Mouse (Mus musculus) midbrain, embryonic 12.5 days (tissue): ENCODE measurements around the gene 9430015G10Rik. TPM values are rescaled to one million over a fixed set of nuclear protein-coding genes. Genes with fewer than 3 reads are reported as not detected.

Source experiments
- ATAC-seq: fragments of 200-750 bp; cut with Nextera tagmentation; 2 replicates; pipeline ENCODE4 v1.8.0; 2017; ENCODE audit warnings: low read depth, moderate TSS enrichment, moderate library complexity; ENCODE audit not compliant: low FRiP score
- H3K27ac ChIP-seq: fragments of 300-500 bp; sonication (generic); replicated peaks from 2 replicates; pipeline ENCODE4 v1.5.1; 2016; ENCODE audit warnings: mild to moderate bottlenecking
- H3K27me3 ChIP-seq: fragments of 300-500 bp; sonication (generic); 2 replicates; pipeline ENCODE4 v1.6.1; 2016; ENCODE audit warnings: mild to moderate bottlenecking
- H3K36me3 ChIP-seq: fragments of 300-500 bp; sonication (generic); 2 replicates; pipeline ENCODE4 v1.6.1; 2016
- H3K4me1 ChIP-seq: fragments of 300-500 bp; sonication (generic); 2 replicates; pipeline ENCODE4 v1.6.1; 2016
- H3K4me2 ChIP-seq: fragments of 300-500 bp; sonication (generic); replicated peaks from 2 replicates; pipeline ENCODE4 v1.6.1; 2016; ENCODE audit warnings: mild to moderate bottlenecking, moderate library complexity
- H3K4me3 ChIP-seq: fragments of 300-500 bp; sonication (generic); 2 replicates; pipeline ENCODE4 v1.5.1; 2016; ENCODE audit warnings: mild to moderate bottlenecking
- H3K9ac ChIP-seq: fragments of 300-500 bp; sonication (generic); replicated peaks from 2 replicates; pipeline ENCODE4 v1.6.1; 2016; ENCODE audit warnings: mild to moderate bottlenecking, moderate library complexity
- H3K9me3 ChIP-seq: fragments of 300-500 bp; sonication (generic); 2 replicates; pipeline ENCODE4 v1.6.1; 2016; ENCODE audit warnings: mild to moderate bottlenecking
- WGBS: fragments of 180-500 bp; shearing (Covaris S2); methylation state at CpG from one replicate; pipeline ENCODE4 v1.1.7; 2016; 5-methylcytosine and 5-hydroxymethylcytosine counted together
- polyA plus RNA-seq: library from polyadenylated mRNA; unstranded; fragments of >200 nt; fragmentation: Nextera tagmentation; extraction: Ambion mirVana; gene quantifications from 2 replicates; pipeline ENCODE4 v1.2.1, GENCODE M21; 2016

Gene 9430015G10Rik
- polyA plus RNA-seq, 1 experiment from 2014 or later = 60.0 TPM

- no peaks in the 10 kb centered on the region for H3K36me3 ChIP-seq
- no peak overlapping the region for H3K9ac ChIP-seq
- H3K4me2 ChIP-seq = no peak overlapping the region
- no peaks in the 10 kb centered on the region for H3K9me3 ChIP-seq
- H3K27ac ChIP-seq = no peak overlapping the region
- WGBS = 90% methylated on average over 5 of the region's 5 CpGs
- no peaks in the 10 kb centered on the region for H3K4me1 ChIP-seq
- no peak for ATAC-seq
- no peak overlapping the region for H3K4me3 ChIP-seq
- no peaks in the 10 kb centered on the region for H3K27me3 ChIP-seq
Observed at GRCm38 (mm10) chr4:156100501-156100900, 9.3 kb upstream of the 9430015G10Rik start.

- no peak for ATAC-seq
- Histone ChIP-seq H3K27me3 (no peaks in the 10 kb centered on the region), H3K4me2 (no peak overlapping the region), H3K27ac (no peak overlapping the region), H3K9me3 (no peaks in the 10 kb centered on the region), H3K9ac (no peak overlapping the region), H3K4me3 (no peak overlapping the region), H3K36me3 (no peaks in the 10 kb centered on the region), H3K4me1 (no peaks in the 10 kb centered on the region)
- 49% methylated on average over 3 of the region's 3 CpGs for WGBS
Observed at GRCm38 (mm10) chr4:156101481-156101903, 8.3 kb upstream of the 9430015G10Rik start.

- Histone ChIP-seq H3K4me1 (no peaks in the 10 kb centered on the region), H3K9ac (no peak overlapping the region), H3K9me3 (no peaks in the 10 kb centered on the region), H3K27ac (no peak overlapping the region), H3K4me2 (no peak overlapping the region), H3K36me3 (no peaks in the 10 kb centered on the region), H3K27me3 (no peaks in the 10 kb centered on the region), H3K4me3 (no peak overlapping the region)
- no peak for ATAC-seq
- WGBS = 86% methylated on average over 4 of the region's 4 CpGs
Observed at GRCm38 (mm10) chr4:156103342-156103741, 6.4 kb upstream of the 9430015G10Rik start.

GRCm38 (mm10) chr4:156108606-156109546 lies 906 bp upstream of the 9430015G10Rik start:
- 33% methylated on average over 13 of the region's 13 CpGs for WGBS
- Histone ChIP-seq H3K27me3 (no peaks in the 10 kb centered on the region), H3K4me2 (peak overlapping the region; percentile 53), H3K4me1 (peaks cover 10% of the 10 kb centered on the region), H3K4me3 (peak overlapping the region; percentile 85), H3K9me3 (no peaks in the 10 kb centered on the region), H3K27ac (peak overlapping the region; percentile 73), H3K36me3 (no peaks in the 10 kb centered on the region), H3K9ac (peak overlapping the region; percentile 29; the same call in 1 of the 2 replicates)
- no peak for ATAC-seq

- ATAC-seq = no peak
- 94% methylated on average over 7 of the region's 7 CpGs for WGBS
- Histone ChIP-seq H3K4me2 (no peak overlapping the region), H3K27ac (no peak overlapping the region), H3K27me3 (no peaks in the 10 kb centered on the region), H3K9ac (no peak overlapping the region), H3K4me3 (no peak overlapping the region), H3K4me1 (no peaks in the 10 kb centered on the region), H3K9me3 (no peaks in the 10 kb centered on the region), H3K36me3 (peaks cover 81% of the 10 kb centered on the region)
Observed at GRCm38 (mm10) chr4:156124077-156124476, 14.3 kb downstream of the 9430015G10Rik start.

GRCm38 (mm10) chr4:156125393-156125792 lies 15.6 kb downstream of the 9430015G10Rik start:
- peaks cover 68% of the 10 kb centered on the region for H3K36me3 ChIP-seq
- no peak overlapping the region for H3K9ac ChIP-seq
- no peak overlapping the region for H3K4me2 ChIP-seq
- no peak for ATAC-seq
- H3K9me3 ChIP-seq = no peaks in the 10 kb centered on the region
- H3K4me1 ChIP-seq = no peaks in the 10 kb centered on the region
- no peak overlapping the region for H3K4me3 ChIP-seq
- 96% methylated on average over 6 of the region's 6 CpGs for WGBS
- no peaks in the 10 kb centered on the region for H3K27me3 ChIP-seq
- H3K27ac ChIP-seq = no peak overlapping the region

GRCm38 (mm10) chr4:156126841-156127240 lies 17.1 kb downstream of the 9430015G10Rik start:
- Histone ChIP-seq H3K9ac (no peak overlapping the region), H3K4me2 (no peak overlapping the region), H3K27ac (no peak overlapping the region), H3K4me1 (no peaks in the 10 kb centered on the region), H3K27me3 (no peaks in the 10 kb centered on the region), H3K36me3 (peaks cover 54% of the 10 kb centered on the region), H3K9me3 (no peaks in the 10 kb centered on the region), H3K4me3 (no peak overlapping the region)
- ATAC-seq = no peak
- WGBS = 94% methylated on average over 7 of the region's 7 CpGs

- no peak overlapping the region for H3K4me3 ChIP-seq
- no peak overlapping the region for H3K4me2 ChIP-seq
- peaks cover 35% of the 10 kb centered on the region for H3K36me3 ChIP-seq
- ATAC-seq = no peak
- H3K27me3 ChIP-seq = no peaks in the 10 kb centered on the region
- 0 out of 2 replicates have a peak, but pooled peaks cover 4% of the 10 kb centered on the region for H3K4me1 ChIP-seq
- no peak overlapping the region for H3K9ac ChIP-seq
- WGBS = 85% methylated on average over 5 of the region's 5 CpGs
- no peak overlapping the region for H3K27ac ChIP-seq
- H3K9me3 ChIP-seq = no peaks in the 10 kb centered on the region
Observed at GRCm38 (mm10) chr4:156128746-156129145, 19.0 kb downstream of the 9430015G10Rik start.

- Histone ChIP-seq H3K9me3 (no peaks in the 10 kb centered on the region), H3K27me3 (no peaks in the 10 kb centered on the region), H3K4me2 (no peak within 1 kb of the TSS), H3K4me1 (0 out of 2 replicates have a peak, but pooled peaks cover 4% of the 10 kb centered on the region), H3K4me3 (no peak within 1 kb of the TSS), H3K36me3 (peaks cover 18% of the 10 kb centered on the region), H3K9ac (no peak within 1 kb of the TSS), H3K27ac (no peak within 1 kb of the TSS)
- no peak for ATAC-seq
- WGBS = 86% methylated on average over 15 of the region's 15 CpGs
Observed at GRCm38 (mm10) chr4:156130436-156130835, 20.7 kb downstream of the 9430015G10Rik start, which contains the start of gene Rnf223. Gene Rnf223 (plus strand): TSS chr4:156130513.

- H3K9ac ChIP-seq = no peak overlapping the region
- H3K36me3 ChIP-seq = peaks cover 13% of the 10 kb centered on the region
- H3K4me2 ChIP-seq = no peak overlapping the region
- 81% methylated on average over 10 of the region's 10 CpGs for WGBS
- no peaks in the 10 kb centered on the region for H3K9me3 ChIP-seq
- H3K4me1 ChIP-seq = 0 out of 2 replicates have a peak, but pooled peaks cover 4% of the 10 kb centered on the region
- no peak for ATAC-seq
- H3K27me3 ChIP-seq = no peaks in the 10 kb centered on the region
- H3K4me3 ChIP-seq = no peak overlapping the region
- no peak overlapping the region for H3K27ac ChIP-seq
Observed at GRCm38 (mm10) chr4:156130940-156131339, 21.2 kb downstream of the 9430015G10Rik start.

GRCm38 (mm10) chr4:156133334-156133733 lies 23.6 kb downstream of the 9430015G10Rik start:
- no peak overlapping the region for H3K4me2 ChIP-seq
- no peak overlapping the region for H3K27ac ChIP-seq
- H3K4me1 ChIP-seq = 0 out of 2 replicates have a peak, but pooled peaks cover 4% of the 10 kb centered on the region
- ATAC-seq = no peak
- no peaks in the 10 kb centered on the region for H3K9me3 ChIP-seq
- WGBS = 58% methylated on average over 5 of the region's 5 CpGs
- H3K9ac ChIP-seq = no peak overlapping the region
- H3K36me3 ChIP-seq = no peaks in the 10 kb centered on the region
- H3K27me3 ChIP-seq = no peaks in the 10 kb centered on the region
- H3K4me3 ChIP-seq = no peak overlapping the region

GRCm38 (mm10) chr4:156133943-156134605 lies 24.3 kb downstream of the 9430015G10Rik start:
- Histone ChIP-seq H3K4me2 (no peak overlapping the region), H3K9me3 (0 out of 2 replicates have a peak, but pooled peaks cover 2% of the 10 kb centered on the region), H3K27ac (no peak overlapping the region), H3K4me1 (0 out of 2 replicates have a peak, but pooled peaks cover 4% of the 10 kb centered on the region), H3K36me3 (no peaks in the 10 kb centered on the region), H3K4me3 (no peak overlapping the region), H3K27me3 (no peaks in the 10 kb centered on the region), H3K9ac (no peak overlapping the region)
- ATAC-seq = no peak
- 79% methylated on average over 12 of the region's 12 CpGs for WGBS
